Mouse (Mus musculus) lung, postnatal 0 days (tissue): ENCODE data around the gene Kynu.

Experiments
- CTCF ChIP-seq: IDR thresholded peaks from 2 replicates; pipeline ENCODE4 v1.5.1; 2016; ENCODE audit warnings: antibody characterized with exemption, mild to moderate bottlenecking
- EP300 ChIP-seq: IDR thresholded peaks from 2 replicates; pipeline ENCODE4 v1.6.1; 2016; ENCODE audit warnings: antibody characterized with exemption, mild to moderate bottlenecking, control low read depth

DNA sequence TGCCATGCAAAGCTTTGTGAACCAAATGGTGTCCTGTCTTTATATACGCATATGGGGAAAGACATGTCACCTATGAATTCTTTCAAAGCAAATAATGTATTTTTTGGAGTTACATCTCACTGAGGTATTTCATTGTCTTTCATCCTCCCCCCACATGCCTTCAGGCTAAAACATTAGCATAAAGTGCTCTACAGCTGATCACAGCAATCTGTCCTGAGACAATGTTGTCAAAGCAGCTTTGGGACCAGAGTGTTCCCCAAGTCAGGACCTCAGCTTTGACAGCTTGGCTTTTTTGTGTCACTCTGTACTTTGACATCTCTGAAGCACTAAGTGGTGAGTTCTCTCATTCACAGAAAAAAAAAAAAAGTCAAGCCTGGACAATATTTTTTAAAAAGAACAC, 18.4 kb downstream of the Kynu start:
- TF ChIP-seq EP300 (no peak), CTCF (no peak)
